Mouse (Mus musculus) heart, embryonic 11.5 days (tissue): ENCODE results near the gene P4hb. TPM values are rescaled to one million over a fixed set of nuclear protein-coding genes. Genes with fewer than 3 reads are reported as not detected.

ENCODE experiments used
- ATAC-seq: fragments of 200-750 bp; cut with Nextera tagmentation; replicated peaks from 2 replicates; pipeline ENCODE4 v1.8.0; 2017; ENCODE audit warnings: moderate library complexity; ENCODE audit not compliant: insufficient number of reproducible peaks, low FRiP score, low TSS enrichment
- H3K27ac ChIP-seq: fragments of 300-500 bp; sonication (generic); 2 replicates; pipeline ENCODE4 v1.5.1; 2014; ENCODE audit warnings: mild to moderate bottlenecking, low read depth, low read length
- H3K27me3 ChIP-seq: fragments of 300-500 bp; sonication (generic); 2 replicates; pipeline ENCODE4 v1.6.1; 2014; ENCODE audit warnings: mild to moderate bottlenecking, low read length, mixed read lengths; ENCODE audit not compliant: control insufficient read depth, insufficient read depth
- H3K36me3 ChIP-seq: fragments of 300-500 bp; sonication (generic); 2 replicates; pipeline ENCODE4 v1.6.1; 2014; ENCODE audit warnings: mild to moderate bottlenecking, low read length, moderate library complexity, mixed read lengths; ENCODE audit not compliant: control insufficient read depth, insufficient read depth
- H3K4me1 ChIP-seq: fragments of 300-500 bp; sonication (generic); 2 replicates; pipeline ENCODE4 v1.6.1; 2014; ENCODE audit warnings: low read length; ENCODE audit not compliant: control insufficient read depth, insufficient read depth
- H3K4me2 ChIP-seq: fragments of 300-500 bp; sonication (generic); 2 replicates; pipeline ENCODE4 v1.6.1; 2014; ENCODE audit warnings: mild to moderate bottlenecking, moderate library complexity
- H3K4me3 ChIP-seq: fragments of 300-500 bp; sonication (generic); 2 replicates; pipeline ENCODE4 v1.5.1; 2014; ENCODE audit warnings: low read depth, low read length
- H3K9ac ChIP-seq: fragments of 300-500 bp; sonication (generic); 2 replicates; pipeline ENCODE4 v1.6.1; 2014; ENCODE audit warnings: mild to moderate bottlenecking, low read depth, low read length, moderate library complexity
- H3K9me3 ChIP-seq: fragments of 300-500 bp; sonication (generic); replicated peaks from 2 replicates; pipeline ENCODE4 v1.6.1; 2016; ENCODE audit warnings: low read length; ENCODE audit not compliant: control insufficient read depth
- WGBS: fragments of 180-500 bp; shearing (Covaris S2); extraction: QIAGEN DNeasy Blood & Tissue Kit; methylation state at CpG from one replicate; pipeline ENCODE4 v1.1.7; 2014; ENCODE audit not compliant: insufficient replicate concordance; 5-methylcytosine and 5-hydroxymethylcytosine counted together
- polyA plus RNA-seq: library from polyadenylated mRNA; unstranded; fragments of >200 nt; fragmentation: Nextera tagmentation; extraction: Ambion mirVana; gene quantifications from 2 replicates; pipeline ENCODE4 v1.2.1, GENCODE M21; 2014

P4hb gene
- polyA plus RNA-seq, 1 experiment from 2014 or later, result 506 TPM

DNA sequence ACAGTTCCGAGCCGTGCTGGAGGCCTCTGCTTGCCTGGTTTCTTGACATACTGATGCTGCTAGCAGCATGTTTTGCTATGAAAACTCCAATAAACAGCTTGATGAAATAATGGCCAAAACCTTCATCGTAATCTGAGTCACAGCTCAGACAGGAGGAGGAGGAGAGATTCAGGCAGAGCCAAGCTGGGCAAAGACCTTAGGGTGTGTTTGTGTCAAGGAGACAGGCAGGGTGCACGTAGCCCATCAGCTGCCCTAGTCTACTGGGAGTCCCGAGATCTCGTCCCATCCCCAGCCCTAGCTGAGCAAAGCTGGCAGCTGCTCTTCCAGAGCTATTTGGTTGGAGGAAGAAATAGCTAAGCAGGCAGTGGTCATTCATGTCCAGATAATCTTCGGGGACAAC, 32.6 kb upstream of the P4hb start:
- no peak for ATAC-seq
- 89% methylated on average over 7 of the region's 7 CpGs for WGBS
- H3K27ac ChIP-seq, result no peak overlapping the region
- no peak overlapping the region for H3K4me2 ChIP-seq
- no peaks in the 10 kb centered on the region for H3K9me3 ChIP-seq
- H3K27me3 ChIP-seq, result peaks cover 3% of the 10 kb centered on the region; the same call in 1 of the 2 replicates
- H3K4me3 ChIP-seq, result no peak overlapping the region
- no peak overlapping the region for H3K9ac ChIP-seq
- peaks cover 8% of the 10 kb centered on the region for H3K36me3 ChIP-seq
- peaks cover 24% of the 10 kb centered on the region for H3K4me1 ChIP-seq

DNA sequence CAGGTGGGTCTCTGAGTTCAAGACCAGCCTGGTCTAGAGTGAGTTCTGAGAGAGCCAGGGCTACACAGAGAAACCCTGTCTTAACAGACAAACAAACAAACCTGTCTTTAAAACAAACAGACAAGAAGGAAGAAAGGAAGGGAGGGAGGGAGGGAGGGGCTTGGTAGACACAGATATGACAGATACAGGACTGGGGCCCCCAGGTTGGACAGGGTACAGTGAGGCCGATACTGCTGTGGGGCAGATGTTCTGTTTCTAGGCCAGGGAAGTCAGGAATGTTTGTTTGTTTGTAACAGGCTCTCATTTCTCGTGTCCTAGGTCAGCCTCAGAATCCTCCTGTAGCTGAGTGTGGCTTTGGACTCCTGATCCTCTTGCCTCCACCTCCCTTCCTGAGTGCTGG, 30.5 kb upstream of the P4hb start:
- no peaks in the 10 kb centered on the region for H3K9me3 ChIP-seq
- peaks cover 7% of the 10 kb centered on the region for H3K36me3 ChIP-seq
- no peak overlapping the region for H3K9ac ChIP-seq
- H3K4me3 ChIP-seq, result no peak overlapping the region
- peaks cover 12% of the 10 kb centered on the region for H3K4me1 ChIP-seq
- H3K27me3 ChIP-seq, result peaks cover 3% of the 10 kb centered on the region; the same call in 1 of the 2 replicates
- no peak overlapping the region for H3K27ac ChIP-seq
- H3K4me2 ChIP-seq, result peak overlapping the region; percentile 22; the same call in 1 of the 2 replicates
- no peak for ATAC-seq
- WGBS, result 80% methylated on average over 2 of the region's 2 CpGs

DNA sequence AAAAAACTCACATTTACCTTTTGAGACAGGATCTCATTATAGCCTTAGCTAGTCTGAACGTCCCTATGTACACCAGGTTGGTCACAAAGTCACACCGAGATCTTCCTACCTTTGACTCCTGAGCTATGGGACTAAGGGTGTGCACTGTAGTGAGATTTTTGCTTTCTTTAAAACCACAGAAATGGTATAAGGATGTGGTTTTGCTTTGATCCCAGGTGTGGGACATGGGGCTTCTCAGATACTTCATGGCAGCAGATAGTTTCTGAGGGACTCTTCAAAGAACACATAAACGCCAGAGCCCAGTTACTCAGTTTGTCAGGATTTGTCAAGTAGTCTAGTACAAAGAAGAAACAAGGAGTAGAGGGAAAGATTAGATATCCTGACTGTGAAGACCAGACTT, 27.7 kb upstream of the P4hb start:
- Histone ChIP-seq H3K36me3 (peaks cover 16% of the 10 kb centered on the region), H3K4me3 (no peak overlapping the region)

DNA sequence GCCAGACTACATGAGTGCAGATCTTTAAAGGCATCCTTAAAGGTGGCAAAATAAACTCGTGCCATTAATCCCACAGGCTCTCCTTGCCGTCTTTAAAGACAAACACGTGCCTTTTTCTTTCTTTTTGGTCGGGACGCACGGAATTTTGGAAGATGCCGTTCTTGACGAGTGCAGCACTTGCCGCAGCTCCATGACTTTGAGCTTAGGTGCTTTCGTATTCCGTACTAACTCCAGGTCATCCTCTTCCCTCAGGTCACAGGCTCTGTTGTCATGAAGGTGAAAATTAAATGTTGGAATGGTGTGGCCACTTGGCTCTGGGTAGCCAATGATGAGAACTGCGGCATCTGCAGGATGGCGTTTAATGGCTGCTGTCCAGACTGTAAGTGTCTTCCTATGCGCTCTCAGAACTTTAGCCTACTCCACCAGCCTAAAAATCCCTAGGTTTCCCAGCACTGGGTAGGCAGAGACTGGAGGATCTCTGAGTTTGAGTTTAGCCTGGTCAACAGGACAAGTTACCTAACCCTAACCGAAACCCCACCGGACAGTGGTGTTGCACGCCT, 26.0 kb upstream of the P4hb start:
- peak overlapping the region; percentile 99 for H3K4me2 ChIP-seq
- ATAC-seq, result no peak
- no peaks in the 10 kb centered on the region for H3K9me3 ChIP-seq
- peak overlapping the region; percentile 89 for H3K27ac ChIP-seq
- peak overlapping the region; percentile 76 for H3K4me3 ChIP-seq
- WGBS, result 45% methylated on average over 17 of the region's 17 CpGs
- no peaks in the 10 kb centered on the region for H3K27me3 ChIP-seq
- H3K9ac ChIP-seq, result peak overlapping the region; percentile 98
- H3K36me3 ChIP-seq, result peaks cover 24% of the 10 kb centered on the region
- peaks cover 12% of the 10 kb centered on the region for H3K4me1 ChIP-seq

More for the DNA sequence above, 27.7 kb upstream of the P4hb start:
- no peak for ATAC-seq
- Histone ChIP-seq H3K4me1 (peaks cover 12% of the 10 kb centered on the region), H3K9ac (no peak overlapping the region), H3K27ac (no peak overlapping the region), H3K9me3 (no peaks in the 10 kb centered on the region), H3K4me2 (no peak overlapping the region), H3K27me3 (no peaks in the 10 kb centered on the region)
- 92% methylated on average over 3 of the region's 3 CpGs for WGBS

DNA sequence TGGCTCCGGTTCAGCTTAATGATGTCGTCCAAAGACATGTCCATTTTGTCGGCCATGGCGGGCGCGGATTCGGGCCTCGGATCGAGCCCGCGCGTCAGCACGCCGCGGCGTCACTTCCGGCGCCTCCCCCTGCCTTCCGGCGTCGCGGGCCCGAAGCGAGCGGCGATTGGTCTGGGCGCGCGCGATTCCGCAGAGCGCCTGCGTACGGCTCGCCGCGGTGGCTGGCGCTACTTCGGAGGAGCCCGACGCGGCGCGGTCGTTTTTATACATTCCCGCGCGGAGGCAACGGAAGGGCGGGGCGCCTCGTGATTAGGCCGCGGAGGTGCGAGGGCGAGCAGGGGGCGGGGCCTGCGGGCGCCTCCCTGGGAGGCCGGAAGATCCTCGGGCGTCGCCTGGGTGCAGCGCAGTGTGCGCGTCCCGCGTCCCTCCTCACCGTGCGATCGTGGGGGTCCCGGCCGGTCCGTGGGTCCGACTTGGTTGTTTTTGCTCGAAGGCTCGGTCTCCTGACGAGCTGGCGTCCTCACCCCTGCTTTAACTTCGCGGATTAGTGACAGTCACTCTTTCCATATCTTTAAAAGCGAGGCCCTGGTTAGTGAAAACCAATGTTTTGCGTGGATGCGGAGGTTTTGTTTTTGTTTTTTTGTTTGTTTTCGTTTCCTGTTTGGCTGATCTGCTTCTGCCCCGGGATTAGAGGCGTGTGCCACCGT, 25.4 kb upstream of the P4hb start, which contains the start of the genes Alyref and Anapc11:
Gene Alyref (minus strand): TSS at position 83 of the 707 bp plus-strand sequence.
Gene Anapc11 (plus strand): TSS at position 139 of the 707 bp plus-strand sequence.
- Histone ChIP-seq H3K27me3 (no peaks in the 10 kb centered on the region), H3K27ac (peak within 1 kb of the TSS; percentile 89), H3K4me2 (peak within 1 kb of the TSS; percentile 99), H3K9ac (peak within 1 kb of the TSS; percentile 98), H3K36me3 (peaks cover 29% of the 10 kb centered on the region), H3K4me3 (peak within 1 kb of the TSS; percentile 76), H3K9me3 (no peaks in the 10 kb centered on the region), H3K4me1 (peaks cover 12% of the 10 kb centered on the region)
- ATAC-seq, result peak; percentile 92
- WGBS, result under 1% methylated on average over 88 of the region's 88 CpGs

DNA sequence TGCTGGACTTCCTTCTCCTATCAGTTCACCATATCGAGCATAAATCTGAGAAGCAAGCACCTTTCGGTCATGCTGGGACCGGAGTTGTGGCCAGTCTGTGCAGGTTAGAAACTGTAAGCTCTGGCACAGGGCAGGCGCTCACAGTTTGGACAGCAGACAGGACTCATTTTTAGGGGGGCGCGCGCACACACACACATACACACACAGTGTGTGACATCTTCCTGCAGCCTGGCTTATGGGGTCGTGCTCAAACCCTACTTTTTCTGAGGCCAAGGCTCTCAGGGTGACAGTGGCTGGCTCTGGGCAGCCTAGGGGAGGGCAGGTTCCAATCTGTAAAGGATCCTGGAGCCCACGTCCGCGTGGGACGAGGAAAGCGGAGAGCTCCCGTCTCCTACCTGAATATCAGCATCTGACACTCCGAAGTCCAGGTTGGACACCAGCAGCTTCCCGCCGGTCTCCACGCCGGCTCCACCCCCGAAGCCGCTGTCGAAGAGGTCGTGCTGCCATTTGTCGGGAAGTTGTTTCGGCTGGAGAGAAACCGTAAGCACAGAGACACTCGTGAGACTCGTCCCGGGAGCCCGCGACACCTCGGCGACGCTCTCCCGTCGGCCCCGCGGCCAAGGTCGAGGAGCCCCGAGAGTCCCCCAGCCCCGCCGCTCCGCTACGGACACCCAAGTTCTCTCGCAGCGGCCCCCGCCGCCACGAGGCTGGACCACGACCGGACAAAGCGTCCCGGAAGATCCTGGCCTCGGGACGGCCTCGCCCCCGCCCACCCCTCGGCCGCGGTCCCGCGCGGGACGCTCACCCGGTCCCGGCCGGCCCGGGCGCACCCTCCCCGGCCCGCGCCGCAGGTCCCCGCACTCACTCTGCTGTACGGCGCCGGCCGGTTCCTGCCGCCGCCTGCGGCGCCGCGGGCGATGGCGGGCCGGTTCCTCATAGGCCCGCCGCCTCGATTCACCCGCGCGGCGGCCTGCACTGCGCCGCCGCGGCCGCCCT, 24.5 kb upstream of the P4hb start:
- 5% methylated on average over 82 of the region's 99 CpGs for WGBS
- H3K36me3 ChIP-seq, result peaks cover 31% of the 10 kb centered on the region

DNA sequence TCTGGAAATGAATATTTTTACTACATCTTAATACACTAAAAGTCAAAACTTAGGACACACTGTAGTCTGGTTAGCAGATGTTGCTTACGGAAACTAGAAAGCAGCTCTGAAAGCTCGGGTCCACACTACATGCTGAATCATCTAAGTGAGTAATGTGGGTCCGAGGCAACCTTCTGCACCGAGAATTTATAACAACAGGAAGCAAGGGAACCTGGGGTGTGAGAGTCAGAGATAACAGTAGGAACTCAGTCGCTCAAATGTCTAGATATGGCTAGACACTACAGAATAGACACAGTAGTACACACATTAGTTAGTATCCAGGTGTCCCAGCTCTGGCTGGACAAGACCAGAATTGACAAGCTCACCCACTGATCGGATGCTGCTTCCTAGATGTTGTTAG, 15.5 kb upstream of the P4hb start:
- peaks cover 47% of the 10 kb centered on the region for H3K36me3 ChIP-seq
- WGBS, result 70% methylated on average over 6 of the region's 6 CpGs
- no peak for ATAC-seq
- H3K9me3 ChIP-seq, result peaks cover 4% of the 10 kb centered on the region; the same call in 1 of the 2 replicates
- no peak overlapping the region for H3K27ac ChIP-seq
- H3K9ac ChIP-seq, result no peak overlapping the region
- no peaks in the 10 kb centered on the region for H3K27me3 ChIP-seq
- no peak overlapping the region for H3K4me2 ChIP-seq
- no peak overlapping the region for H3K4me3 ChIP-seq
- no peaks in the 10 kb centered on the region for H3K4me1 ChIP-seq

More for the DNA sequence above, 24.5 kb upstream of the P4hb start:
- peak overlapping the region; percentile 76 for H3K4me3 ChIP-seq
- no peaks in the 10 kb centered on the region for H3K27me3 ChIP-seq
- ATAC-seq, result peak; percentile 51
- peak overlapping the region; percentile 99 for H3K4me2 ChIP-seq
- peak overlapping the region; percentile 98 for H3K9ac ChIP-seq
- no peaks in the 10 kb centered on the region for H3K9me3 ChIP-seq
- peak overlapping the region; percentile 89 for H3K27ac ChIP-seq
- H3K4me1 ChIP-seq, result peaks cover 12% of the 10 kb centered on the region

DNA sequence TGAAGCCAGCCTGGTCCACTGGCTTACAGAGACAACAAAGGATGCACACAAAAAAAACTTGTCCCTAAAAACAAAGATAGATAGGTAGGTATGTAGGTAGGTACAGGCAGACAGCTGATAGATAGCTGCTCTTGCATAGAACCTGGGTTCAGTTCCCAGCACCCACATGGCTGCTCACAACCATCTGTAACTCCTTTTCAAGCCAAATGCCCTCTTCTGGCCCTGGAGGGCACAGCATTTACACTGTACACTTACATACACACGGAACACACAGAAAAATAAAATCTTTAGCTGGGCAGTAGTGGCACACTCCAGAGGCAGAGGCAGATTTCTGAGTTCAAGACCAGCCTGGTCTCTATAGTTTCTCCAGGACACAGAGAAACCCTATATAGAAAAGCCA, 10.9 kb upstream of the P4hb start:
- 93% methylated on average over 1 of the region's 1 CpGs for WGBS
- H3K4me1 ChIP-seq, result peaks cover 22% of the 10 kb centered on the region
- no peaks in the 10 kb centered on the region for H3K27me3 ChIP-seq
- peaks cover 27% of the 10 kb centered on the region for H3K36me3 ChIP-seq
- no peak overlapping the region for H3K4me3 ChIP-seq
- H3K4me2 ChIP-seq, result no peak overlapping the region
- H3K27ac ChIP-seq, result no peak overlapping the region
- ATAC-seq, result no peak
- H3K9me3 ChIP-seq, result peaks cover 4% of the 10 kb centered on the region; the same call in 1 of the 2 replicates
- no peak overlapping the region for H3K9ac ChIP-seq
